Mouse (Mus musculus) heart, adult 2 months (tissue): ENCODE measurements around the gene Tyrp1. TPM values are rescaled to one million over a fixed set of nuclear protein-coding genes. Genes with fewer than 3 reads are reported as not detected.

Experiments used
- DNase-seq, 2 experiments: peaks; one replicate each; pipeline ENCODE4 v3.0.0; 2021
- H3K27ac ChIP-seq: fragments of 200-600 bp; 2 replicates; pipeline ENCODE4 v1.8.1; 2022
- H3K27me3 ChIP-seq: fragments of 200-500 bp; 2 replicates; pipeline ENCODE4 v1.6.1; 2012; ENCODE audit warnings: mild to moderate bottlenecking, low read length, inconsistent platforms, mixed read lengths; ENCODE audit not compliant: control insufficient read depth, insufficient read depth
- H3K36me3 ChIP-seq: fragments of 200-500 bp; 2 replicates; pipeline ENCODE4 v1.6.1; 2012; ENCODE audit warnings: low read length, inconsistent platforms; ENCODE audit not compliant: control insufficient read depth, insufficient read depth
- H3K4me1 ChIP-seq: fragments of 200-500 bp; 2 replicates; pipeline ENCODE4 v1.6.1; 2011; ENCODE audit warnings: low read length; ENCODE audit not compliant: control insufficient read depth, insufficient read depth
- H3K4me3 ChIP-seq: fragments of 200-600 bp; 2 replicates; pipeline ENCODE4 v1.8.1; 2022
- H3K79me2 ChIP-seq: fragments of 200-500 bp; replicated peaks from 2 replicates; pipeline ENCODE4 v1.6.1; 2012; ENCODE audit warnings: mild to moderate bottlenecking, inconsistent platforms, low read length, moderate library complexity, mixed read lengths; ENCODE audit not compliant: control insufficient read depth, insufficient read depth
- H3K9ac ChIP-seq: fragments of 200-500 bp; 2 replicates; pipeline ENCODE4 v1.6.1; 2012; ENCODE audit warnings: low read depth, mild to moderate bottlenecking, control low read depth, inconsistent platforms, low read length, mixed read lengths
- CTCF ChIP-seq: fragments of 200-600 bp; IDR thresholded peaks from 2 replicates; pipeline ENCODE4 v1.8.1; 2022; ENCODE audit warnings: antibody characterized with exemption, mild to moderate bottlenecking, moderate library complexity
- EP300 ChIP-seq: fragments of 200-500 bp; IDR thresholded peaks from 2 replicates; pipeline ENCODE4 v1.6.1; 2011; ENCODE audit warnings: low read depth, low read length, control low read depth; ENCODE audit not compliant: insufficient read depth
- POLR2A ChIP-seq: fragments of 200-500 bp; IDR thresholded peaks from 2 replicates; pipeline ENCODE4 v1.6.1; 2011; ENCODE audit warnings: mild to moderate bottlenecking, low read depth, low read length, control low read depth; ENCODE audit not compliant: insufficient read depth
- WGBS: fragments of 180-500 bp; shearing (Covaris S2); methylation state at CpG from one replicate; pipeline ENCODE4 v1.1.7; 2018; 5-methylcytosine and 5-hydroxymethylcytosine counted together
- intact Hi-C: fragments of 180-260 bp; cut with DNase I; formaldehyde crosslinking; loops from one replicate; pipeline ENCODE4 v1.15.1; 2025
- polyA plus RNA-seq: library from polyadenylated mRNA; depleted of rRNA; stranded (reverse); fragments of >200 nt; gene quantifications from 2 replicates; pipeline ENCODE4 v1.2.3, GENCODE M21; 2012
- total RNA-seq, 2 experiments: library from RNA; stranded (reverse); gene quantifications; 2 replicates each; pipeline ENCODE4 v1.2.3; 2021

Gene Tyrp1
- total and polyA plus RNA-seq, 3 experiments: 0.10 to 0.11 (median 0.10) TPM

- no peak for DNase-seq
- intact Hi-C loops: no loop called here
- Histone ChIP-seq H3K79me2 (no peaks in the 10 kb centered on the region), H3K27ac (no peak overlapping the region), H3K4me1 (no peaks in the 10 kb centered on the region), H3K27me3 (no peaks in the 10 kb centered on the region), H3K9ac (no peak overlapping the region), H3K4me3 (no peak overlapping the region), H3K36me3 (no peaks in the 10 kb centered on the region)
- TF ChIP-seq EP300 (no peak), POLR2A (no peak), CTCF (no peak)
These were observed 9.8 kb downstream of the Tyrp1 start for GRCm38 (mm10) chr4:80843752-80844151.

DNA sequence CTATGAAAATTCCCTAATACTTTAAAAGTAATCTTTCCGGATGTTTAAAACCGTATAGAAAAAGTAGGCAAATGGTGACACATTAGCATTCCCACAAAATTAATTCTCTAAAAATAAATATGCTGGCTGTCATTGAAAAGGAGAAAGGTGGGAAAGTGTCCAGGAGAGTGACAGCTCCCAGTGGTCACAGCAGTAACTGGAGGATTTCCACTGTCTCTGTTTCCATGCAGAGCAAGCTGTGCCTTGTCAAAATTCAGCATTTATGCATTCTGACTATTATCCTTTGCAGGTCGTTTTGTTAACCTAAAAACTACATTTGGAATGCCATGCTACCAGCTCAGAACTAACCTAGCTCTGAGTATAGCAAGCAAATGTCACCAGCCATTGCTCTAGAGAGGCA is 12.1 kb downstream of the Tyrp1 start:
- Histone ChIP-seq H3K4me1 (no peaks in the 10 kb centered on the region), H3K9ac (no peak overlapping the region), H3K27me3 (no peaks in the 10 kb centered on the region), H3K4me3 (no peak overlapping the region), H3K79me2 (no peaks in the 10 kb centered on the region), H3K27ac (no peak overlapping the region), H3K36me3 (no peaks in the 10 kb centered on the region)
- intact Hi-C loops: no loop called here
- no peak for DNase-seq
- no peak for TF ChIP-seq CTCF
- no peak for TF ChIP-seq EP300
- no peak for TF ChIP-seq POLR2A
- 53% methylated on average over 3 of the region's 3 CpGs for WGBS

- no peaks in the 10 kb centered on the region for H3K36me3 ChIP-seq
- H3K4me3 ChIP-seq: no peak overlapping the region
- H3K9ac ChIP-seq: no peak overlapping the region
- 72% methylated on average over 7 of the region's 7 CpGs for WGBS
- no peaks in the 10 kb centered on the region for H3K79me2 ChIP-seq
- H3K27ac ChIP-seq: no peak overlapping the region
- H3K27me3 ChIP-seq: no peaks in the 10 kb centered on the region
- intact Hi-C loops: no loop called here
- TF ChIP-seq POLR2A (no peak), CTCF (no peak), EP300 (no peak)
- no peak for DNase-seq
- H3K4me1 ChIP-seq: no peaks in the 10 kb centered on the region
These were observed 18.9 kb downstream of the Tyrp1 start for GRCm38 (mm10) chr4:80852590-80853425.

GRCm38 (mm10) chr4:80855495-80855894 is 21.6 kb downstream of the Tyrp1 start:
- Histone ChIP-seq H3K27ac (no peak overlapping the region), H3K27me3 (no peaks in the 10 kb centered on the region), H3K79me2 (no peaks in the 10 kb centered on the region), H3K9ac (no peak overlapping the region), H3K4me3 (no peak overlapping the region), H3K4me1 (no peaks in the 10 kb centered on the region), H3K36me3 (no peaks in the 10 kb centered on the region)
- intact Hi-C loops: no loop called here
- 79% methylated on average over 9 of the region's 9 CpGs for WGBS
- no peak for DNase-seq
- TF ChIP-seq POLR2A (no peak), EP300 (no peak), CTCF (no peak)

GRCm38 (mm10) chr4:80862962-80863361 is 29.0 kb downstream of the Tyrp1 start:
- no peaks in the 10 kb centered on the region for H3K36me3 ChIP-seq
- intact Hi-C loops: no loop called here
- 91% methylated on average over 9 of the region's 9 CpGs for WGBS
- H3K4me1 ChIP-seq: no peaks in the 10 kb centered on the region; the same call in 1 of the 2 replicates
- H3K4me3 ChIP-seq: no peak overlapping the region
- no peaks in the 10 kb centered on the region for H3K27me3 ChIP-seq
- TF ChIP-seq EP300 (no peak), CTCF (no peak), POLR2A (no peak)
- no peaks in the 10 kb centered on the region for H3K79me2 ChIP-seq
- H3K9ac ChIP-seq: no peak overlapping the region
- DNase-seq: no peak
- H3K27ac ChIP-seq: no peak overlapping the region

GRCm38 (mm10) chr4:80863906-80864305 is 30.0 kb downstream of the Tyrp1 start:
- Histone ChIP-seq H3K4me3 (no peak overlapping the region), H3K36me3 (no peaks in the 10 kb centered on the region), H3K4me1 (no peaks in the 10 kb centered on the region; the same call in 1 of the 2 replicates), H3K27ac (no peak overlapping the region), H3K79me2 (no peaks in the 10 kb centered on the region), H3K27me3 (no peaks in the 10 kb centered on the region), H3K9ac (no peak overlapping the region)
- intact Hi-C loops: no loop called here
- 65% methylated on average over 7 of the region's 7 CpGs for WGBS
- no peak for TF ChIP-seq POLR2A
- TF ChIP-seq CTCF: no peak
- no peak for DNase-seq
